Mouse (Mus musculus): ENCODE measurements around the gene Dexi.
A peak's percentile ranks its signal among the peaks of the same experiment; 100 is the strongest.

The Dexi gene

DNA sequence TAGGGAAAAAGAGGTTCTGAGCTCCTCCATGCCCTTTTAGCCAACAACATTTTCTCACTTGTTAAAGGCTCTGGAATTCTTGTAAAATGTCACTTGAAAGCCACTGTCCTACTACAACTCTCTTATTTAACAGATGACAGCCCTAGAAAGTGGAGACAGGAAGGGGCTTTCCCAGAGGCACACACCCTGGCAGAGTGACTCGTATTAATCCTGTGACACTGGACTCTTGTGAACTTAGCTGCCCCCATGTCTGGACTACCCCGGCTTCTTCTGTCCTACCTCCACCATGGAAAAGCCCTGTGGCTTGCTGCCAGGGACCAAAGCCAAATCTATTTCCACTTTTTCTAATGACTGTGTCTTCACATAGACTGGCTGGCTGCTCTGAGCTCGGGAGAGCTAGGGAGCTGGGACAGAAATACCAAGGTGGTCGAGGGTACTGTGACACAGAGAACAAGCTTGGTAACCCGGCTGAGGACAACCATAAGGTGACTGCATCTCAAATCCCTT lies 44.7 kb downstream of the Dexi start:
- no peak for DNase-seq (ENCODE audit: low spot score)

- no peak for DNase-seq (ENCODE audit: low spot score)
These were observed 47.0 kb downstream of the Dexi start for GRCm38 (mm10) chr16:10495824-10496298.

GRCm38 (mm10) chr16:10492587-10492986 lies 50.3 kb downstream of the Dexi start:
- DNase-seq (ENCODE audit: low spot score) = no peak

- no peak for DNase-seq (ENCODE audit: low spot score)
These were observed 51.1 kb downstream of the Dexi start for GRCm38 (mm10) chr16:10491716-10492115.

DNA sequence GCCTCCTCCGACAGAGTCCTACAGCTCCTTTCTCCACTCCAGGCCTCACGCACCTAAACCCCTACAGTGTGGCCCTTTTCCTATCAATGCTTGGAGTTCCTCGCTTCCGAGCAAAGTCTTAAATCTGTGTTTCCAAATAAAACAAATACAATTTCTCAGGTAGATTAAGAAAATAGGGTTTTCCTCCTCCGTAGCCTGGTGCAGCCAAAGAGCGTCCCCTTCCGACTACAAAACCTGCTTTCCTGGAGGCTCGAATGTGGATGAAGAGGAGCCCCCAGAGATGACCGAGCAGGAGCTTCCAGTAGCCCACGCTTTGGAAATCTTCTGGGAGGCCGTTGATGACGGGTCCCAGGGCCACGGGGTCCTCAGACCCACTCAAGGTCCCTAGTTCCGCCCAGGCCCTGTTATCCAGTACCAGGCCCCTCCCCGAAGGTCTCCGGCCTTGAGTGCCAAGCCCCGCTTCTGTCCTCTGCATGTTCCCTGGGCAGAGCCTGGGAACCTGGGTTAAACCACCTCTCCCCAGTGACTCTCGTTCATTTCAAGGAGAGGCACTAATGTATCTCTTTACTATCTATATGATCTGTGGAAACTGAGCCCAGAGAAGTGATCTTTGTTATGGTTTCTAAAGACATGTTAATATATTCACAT lies 52.2 kb downstream of the Dexi start:
- no peak for DNase-seq (ENCODE audit: low spot score)

DNA sequence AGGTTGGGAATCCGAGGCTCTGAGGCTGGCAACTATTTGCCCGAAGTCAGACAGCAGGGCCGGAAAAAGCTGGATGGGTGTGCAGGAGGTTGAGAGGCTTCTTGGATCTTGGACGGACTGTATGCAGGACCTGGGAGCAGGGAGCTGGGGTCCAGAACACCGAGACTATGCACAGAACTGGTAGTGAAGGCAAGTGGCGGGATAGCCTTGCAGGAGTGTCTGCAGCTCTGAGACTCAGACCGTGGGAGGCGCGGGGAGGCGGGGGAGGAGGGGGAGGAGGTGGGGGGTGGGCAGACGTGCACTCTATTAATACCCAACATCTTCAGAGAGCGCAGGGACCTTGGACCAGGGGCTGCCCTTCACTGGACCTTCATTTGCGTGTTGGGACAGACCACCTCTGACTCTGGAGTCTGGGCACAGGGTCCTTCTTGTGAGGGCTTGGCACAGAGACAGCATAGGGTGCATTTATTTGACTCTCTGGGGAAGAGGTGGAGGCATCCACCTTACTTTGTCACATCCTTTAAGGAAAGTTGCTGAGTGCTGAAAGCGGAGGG lies 52.9 kb downstream of the Dexi start:
- DNase-seq (ENCODE audit: low spot score) = no peak

DNA sequence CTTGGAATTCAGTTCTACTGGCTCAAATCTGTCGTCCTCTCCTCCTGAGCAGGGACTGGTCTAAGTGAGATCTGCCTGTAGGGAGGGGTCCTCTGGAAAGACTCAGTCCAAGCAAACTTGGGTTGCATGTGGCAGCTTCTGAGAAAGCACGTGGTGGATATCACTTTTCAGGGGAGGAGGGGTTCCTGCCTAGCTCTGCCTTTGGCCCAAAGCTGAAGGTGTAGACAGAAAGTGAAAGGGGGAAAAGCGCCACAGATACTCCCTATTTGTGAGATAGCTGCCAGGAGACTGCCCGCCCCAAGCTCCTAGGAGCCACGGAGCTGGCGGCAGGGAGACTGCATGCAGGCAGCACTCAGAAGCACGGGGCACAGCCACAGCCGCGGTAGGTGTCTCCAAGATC lies 53.4 kb downstream of the Dexi start:
- no peak for DNase-seq (ENCODE audit: low spot score)

GRCm38 (mm10) chr16:10488769-10489481 lies 53.9 kb downstream of the Dexi start:
- DNase-seq (ENCODE audit: low spot score) = no peak

DNA sequence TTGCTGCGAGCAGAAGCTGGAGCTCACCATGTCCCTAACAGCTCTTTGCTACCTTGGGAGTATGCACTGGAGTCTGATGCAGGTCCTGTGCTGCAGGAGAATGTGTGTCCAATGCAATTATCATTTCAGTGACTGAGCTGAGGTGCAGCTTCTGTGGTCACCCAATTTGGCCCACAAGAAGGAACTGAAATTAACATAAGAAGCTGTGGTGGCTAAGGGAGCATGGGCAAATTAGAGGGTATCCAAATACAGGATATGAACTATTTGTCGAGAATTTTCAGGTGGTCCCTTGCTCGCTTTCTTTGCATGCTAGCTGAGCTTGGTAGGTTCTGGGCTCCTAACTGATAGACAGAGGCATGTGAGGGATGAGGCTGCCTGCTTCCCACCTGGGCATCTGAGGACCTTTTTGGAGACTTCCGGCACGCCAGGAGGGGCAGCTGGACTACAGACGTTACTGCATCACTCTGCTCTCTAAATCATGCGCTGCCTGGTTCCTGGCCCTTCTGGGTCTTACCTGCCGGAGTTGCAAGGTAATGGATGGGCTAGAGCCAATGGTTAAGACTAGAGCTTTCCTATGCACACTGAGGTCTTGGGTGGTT lies 54.9 kb downstream of the Dexi start:
- no peak for DNase-seq (ENCODE audit: low spot score)

DNA sequence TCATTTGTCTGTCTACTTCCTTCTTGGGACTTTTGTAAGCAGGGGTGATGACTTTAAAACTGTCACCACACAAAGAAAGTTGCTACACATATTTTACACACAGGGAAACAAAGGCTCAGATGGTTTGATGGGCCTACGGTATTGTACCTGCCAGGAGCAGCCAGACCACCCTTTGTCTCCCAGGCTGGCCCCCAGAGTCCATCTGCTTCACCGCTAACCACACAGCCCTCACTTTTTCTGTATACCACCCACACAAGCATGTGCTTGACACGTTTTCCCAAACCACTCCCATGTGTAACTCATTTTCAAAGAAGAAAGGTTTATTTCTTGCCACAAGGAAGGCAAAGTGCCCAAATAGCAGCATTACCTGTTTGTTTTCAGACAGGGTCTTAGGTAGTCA lies 55.9 kb downstream of the Dexi start:
- DNase-seq (ENCODE audit: low spot score) = no peak

GRCm38 (mm10) chr16:10482343-10482742 lies 60.5 kb downstream of the Dexi start:
- DNase-seq (ENCODE audit: low spot score) = no peak

- no peak for DNase-seq (ENCODE audit: low spot score)
These were observed 63.0 kb downstream of the Dexi start, which contains the start of gene Ciita for GRCm38 (mm10) chr16:10479857-10480256. Ciita (plus strand) TSS chr16:10480059.

GRCm38 (mm10) chr16:10475919-10476318 lies 66.9 kb downstream of the Dexi start:
- DNase-seq (ENCODE audit: low spot score) = no peak

GRCm38 (mm10) chr16:10474956-10475355 lies 67.9 kb downstream of the Dexi start:
- no peak for DNase-seq (ENCODE audit: low spot score)

- DNase-seq (ENCODE audit: low spot score) = no peak
These were observed 70.9 kb downstream of the Dexi start for GRCm38 (mm10) chr16:10471950-10472349.

- DNase-seq (ENCODE audit: low spot score) = no peak
These were observed 74.7 kb downstream of the Dexi start for GRCm38 (mm10) chr16:10468201-10468600.

GRCm38 (mm10) chr16:10467391-10468107 lies 75.3 kb downstream of the Dexi start:
- DNase-seq (ENCODE audit: low spot score) = no peak

DNA sequence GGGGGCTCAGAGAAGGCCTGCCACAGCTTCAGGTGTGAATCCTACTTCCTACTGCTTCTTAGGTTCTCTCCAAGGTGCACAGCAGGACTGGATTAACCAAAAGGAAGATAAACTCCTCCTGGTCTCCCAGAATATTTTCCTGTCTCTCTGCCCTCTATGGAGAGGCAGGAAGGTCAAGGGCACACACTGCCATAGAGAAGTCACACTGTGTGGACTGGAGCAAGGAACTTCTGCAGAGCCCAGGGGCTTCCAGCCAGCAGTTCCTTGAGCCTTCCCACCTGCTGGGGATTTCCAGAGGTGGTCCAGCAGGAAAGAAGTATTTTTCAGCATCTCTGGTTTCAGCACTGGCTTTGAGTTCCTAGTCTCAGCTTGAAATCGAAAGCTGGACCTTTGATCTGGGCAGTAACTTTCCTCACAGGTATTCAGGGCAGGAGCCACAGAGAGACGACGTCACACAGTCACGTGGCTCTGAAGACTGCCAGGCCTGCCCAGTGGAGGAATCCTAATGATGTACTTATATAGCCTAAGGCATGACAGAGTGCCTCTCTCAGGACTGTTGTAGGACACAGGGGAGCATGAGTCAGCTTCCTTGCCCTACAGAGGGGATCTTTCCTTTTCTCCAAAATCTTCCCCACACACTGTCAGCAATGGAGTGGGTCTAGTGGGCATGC lies 77.7 kb downstream of the Dexi start:
- DNase-seq (ENCODE audit: low spot score) = no peak

DNA sequence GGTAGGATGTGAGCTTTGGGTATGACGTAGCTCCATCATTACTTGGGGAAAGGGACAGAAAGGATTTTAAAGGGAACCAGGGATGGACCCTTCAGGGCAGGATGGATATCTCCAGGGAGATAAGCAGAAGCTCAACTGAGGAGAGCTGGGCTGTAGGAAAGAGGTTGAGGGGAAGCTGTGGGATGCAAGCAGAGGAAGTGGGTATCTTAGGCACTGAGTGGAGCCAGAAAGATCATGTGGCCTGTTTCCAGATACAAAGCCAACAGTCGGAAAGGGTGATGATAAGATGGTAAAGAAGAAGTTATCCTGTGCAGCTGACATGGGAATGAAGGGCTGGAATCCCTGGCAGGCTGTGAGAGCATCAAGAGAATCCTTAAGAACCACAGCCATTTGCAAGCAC lies 81.7 kb downstream of the Dexi start:
- no peak for DNase-seq (ENCODE audit: low spot score)

DNA sequence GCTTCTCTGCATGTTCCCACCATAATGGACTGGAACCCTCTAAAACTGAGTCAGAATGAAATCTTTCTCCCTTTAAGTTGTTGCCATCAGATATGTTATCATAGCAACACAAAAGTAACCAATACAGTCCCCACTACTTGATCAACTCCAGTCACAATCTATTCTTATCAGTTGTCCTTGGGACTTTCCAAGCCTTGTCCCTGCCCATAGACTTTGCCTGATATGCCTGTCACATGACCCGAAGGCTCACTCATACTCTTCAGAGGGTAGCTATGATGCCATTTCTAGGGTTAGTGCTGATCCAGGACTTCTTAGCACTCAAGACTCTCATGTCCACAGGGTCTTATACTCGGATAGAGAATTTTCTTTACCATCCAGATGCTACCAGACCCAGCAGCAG lies 82.7 kb downstream of the Dexi start:
- no peak for DNase-seq (ENCODE audit: low spot score)

- DNase-seq (ENCODE audit: low spot score) = peak; percentile 48
These were observed 88.3 kb downstream of the Dexi start for GRCm38 (mm10) chr16:10454583-10454974.
